In the genomic region with DNA sequence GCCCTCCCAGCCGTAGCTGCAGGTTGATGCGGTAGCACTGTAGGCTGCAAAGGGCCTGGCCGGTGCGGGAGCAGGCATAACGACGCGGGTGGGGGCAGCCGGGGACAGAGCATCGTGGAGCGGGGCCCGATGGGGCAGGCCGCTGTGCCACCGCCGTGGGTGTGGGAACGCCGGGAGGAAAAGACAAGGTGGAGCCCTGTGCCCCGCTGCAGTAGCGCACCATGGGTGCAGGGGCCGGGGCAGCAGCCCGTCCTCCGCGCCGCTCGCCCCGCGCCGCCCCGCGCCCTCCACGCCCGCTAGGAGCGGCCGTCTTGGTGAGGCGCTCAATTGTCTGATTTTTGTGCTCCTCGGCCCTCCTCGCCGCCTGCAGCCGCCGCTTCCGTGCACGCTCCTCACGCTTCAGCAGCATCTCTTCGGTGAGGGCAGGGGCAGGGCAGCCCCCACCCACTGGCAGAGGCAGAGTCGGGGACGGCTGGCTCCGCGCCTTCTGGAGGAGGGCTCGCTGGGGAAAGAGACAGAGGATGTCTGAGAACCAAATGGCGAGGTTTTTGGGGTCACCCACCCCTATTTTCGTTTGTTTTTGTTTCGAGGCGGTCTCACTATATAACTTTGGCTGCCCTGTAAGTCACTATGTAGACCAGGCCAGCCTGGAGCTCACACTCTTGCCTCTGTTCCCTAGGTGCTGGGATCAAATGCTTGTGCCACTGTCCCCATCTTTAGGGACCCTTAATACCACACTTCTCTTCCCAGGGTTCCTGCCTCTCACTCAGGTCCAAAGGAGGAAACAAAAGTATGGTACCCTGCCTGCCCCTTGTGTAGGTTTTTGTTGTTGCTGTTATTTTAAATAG, we compare ENCODE assay signal across 8 mouse cellular contexts. TPM values are rescaled to one million over a fixed set of nuclear protein-coding genes. Genes with fewer than 3 reads are reported as not detected.
DNase-seq lines count a peak whose midpoint lies in the region; ATAC-seq and TF ChIP-seq lines count a peak whose summit lies in the region.

No protein-coding gene starts in this region.

- peak overlapping the region; percentile 97 for H3K27ac ChIP-seq in kidney, embryonic 15.5 days
- peak overlapping the region; percentile 76 for H3K27ac ChIP-seq in embryonic fibroblast, embryonic 13.5 days (ENCODE audit: insufficient read depth, low read length)
- H3K27ac ChIP-seq in limb, embryonic 10.5 days: peak overlapping the region; percentile 99

- POLR2A ChIA-PET in Patski (lab: Charles Lee): interaction anchor here (0.9 to 2.4 kb wide), 5 partner anchors 12 to 44 kb away, joined by 3 to 11 read pairs (median 7); partner anchors contain the start of genes 1700003E16Rik and Wdr54

- H3K79me2 ChIP-seq in myocyte (ENCODE audit: control insufficient read depth, insufficient read depth): peaks cover 16% of the 10 kb centered on the region

- H3K36me3 ChIP-seq in kidney, embryonic 15.5 days: peaks cover 28% of the 10 kb centered on the region
- peaks cover 35% of the 10 kb centered on the region for H3K36me3 ChIP-seq in limb, embryonic 10.5 days
- no peaks in the 10 kb centered on the region for H3K36me3 ChIP-seq in myocyte (ENCODE audit: control insufficient read depth, insufficient read depth)

- H3K4me1 ChIP-seq in kidney, embryonic 15.5 days: peaks cover 68% of the 10 kb centered on the region
- peaks cover 4% of the 10 kb centered on the region; the same call in 1 of the 2 replicates for H3K4me1 ChIP-seq in embryonic fibroblast, embryonic 13.5 days (ENCODE audit: control insufficient read depth, insufficient read depth, low read length)
- peaks cover 51% of the 10 kb centered on the region for H3K4me1 ChIP-seq in limb, embryonic 10.5 days

- H3K27me3 ChIP-seq in kidney, embryonic 15.5 days: no peaks in the 10 kb centered on the region
- H3K27me3 ChIP-seq in Patski (no peaks in the 10 kb centered on the region), myocyte (ENCODE audit: control insufficient read depth, insufficient read depth, insufficient read length) (no peaks in the 10 kb centered on the region)
- no peaks in the 10 kb centered on the region for H3K27me3 ChIP-seq in limb, embryonic 10.5 days (ENCODE audit: low read depth, poor library complexity, severe bottlenecking)

- DNase-seq in kidney, postnatal 14 days: no peak
- DNase-seq in Patski (ENCODE audit: low read depth, low spot score): no peak
- no peak for DNase-seq in limb, embryonic 10.5 days (ENCODE audit: low spot score)
- no peak for DNase-seq in layer of hippocampus, adult 18-20 months (ENCODE audit: low spot score in 2 of 2)
- no peak for DNase-seq in layer of hippocampus, postnatal 14 days (ENCODE audit: low spot score in 2 of 2)

- peak overlapping the region; percentile 29 for H3ac ChIP-seq in myocyte (ENCODE audit: control insufficient read depth, insufficient read length)

- peak overlapping the region; percentile 82 for H3K4me3 ChIP-seq in kidney, embryonic 15.5 days (replicated peaks)
- peak overlapping the region; percentile 72 for H3K4me3 ChIP-seq in embryonic fibroblast, embryonic 13.5 days (ENCODE audit: insufficient read depth, low read length)
- H3K4me3 ChIP-seq in limb, embryonic 10.5 days: peak overlapping the region; percentile 71
- peak overlapping the region; percentile 59 for H3K4me3 ChIP-seq in myocyte

- TF ChIP-seq CTCF in Patski (IDR thresholded peaks at IDR 0.05): no peak
- no peak for TF ChIP-seq CTCF in embryonic fibroblast, embryonic 13.5 days (IDR thresholded peaks at IDR 0.05; ENCODE audit: borderline replicate concordance, insufficient read depth, low read length)

- H3K9me3 ChIP-seq in kidney, embryonic 15.5 days (replicated peaks): no peaks in the 10 kb centered on the region
- no peaks in the 10 kb centered on the region for H3K9me3 ChIP-seq in limb, embryonic 10.5 days (replicated peaks)

- WGBS in kidney, embryonic 15.5 days: 1% methylated on average over 39 of the region's 52 CpGs
- 2% methylated on average over 52 of the region's 52 CpGs for WGBS in limb, embryonic 10.5 days

- peak overlapping the region; percentile 97 for H3K4me2 ChIP-seq in kidney, embryonic 15.5 days
- peak overlapping the region; percentile 85 for H3K4me2 ChIP-seq in myocyte (ENCODE audit: low read depth)

- CTCF ChIA-PET in Patski (lab: Charles Lee): interaction anchor here (1.2 to 3.0 kb wide), 6 partner anchors 15 to 125 kb away, joined by 3 to 10 read pairs (median 3); no protein-coding TSS in a partner anchor

- ATAC-seq in kidney, embryonic 15.5 days (replicated peaks; ENCODE audit: low FRiP score): no peak; the same call in 1 of the 2 replicates
- peak; percentile 3 for ATAC-seq in Patski

- peak overlapping the region; percentile 80 for H3K9ac ChIP-seq in kidney, embryonic 15.5 days

- TF ChIP-seq POLR2A in embryonic fibroblast, embryonic 13.5 days (IDR thresholded peaks at IDR 0.05; ENCODE audit: low read depth, low read length): no peak
- no peak for TF ChIP-seq POLR2A in myocyte (IDR thresholded peaks at IDR 0.05; ENCODE audit: insufficient read length, low read depth)

- in situ Hi-C loops in Patski (cut with MboI; ENCODE audit: low pct_unique_long_range_greater_than_20kb): no loop called here

TF ChIP-seq in myocyte, 11 proteins besides CTCF, POLR2A, EP300 and RAD21:
- TF ChIP-seq TCF3 (IDR thresholded peaks at IDR 0.05; ENCODE audit: insufficient read length, low read depth) (no peak), REST (IDR thresholded peaks at IDR 0.05; ENCODE audit: insufficient read depth, insufficient read length) (no peak), USF1 (IDR thresholded peaks at IDR 0.05; ENCODE audit: low read depth) (no peak), POLR2AphosphoS2 (IDR thresholded peaks at IDR 0.05; ENCODE audit: insufficient read length, low read depth) (no peak), MAX (IDR thresholded peaks at IDR 0.05; ENCODE audit: low read depth) (no peak), TCF12 (IDR thresholded peaks at IDR 0.05; ENCODE audit: insufficient read depth, poor library complexity, severe bottlenecking) (no peak), E2F4 (IDR thresholded peaks at IDR 0.05; ENCODE audit: insufficient read depth) (no peak), SRF (IDR thresholded peaks at IDR 0.05; ENCODE audit: control insufficient read depth, insufficient read length, low read depth) (no peak), MYOD1 (IDR thresholded peaks at IDR 0.05; ENCODE audit: control insufficient read depth in 1 of 3, insufficient read length in 2 of 3, low read depth in 2 of 3) (no peak), CEBPB (IDR thresholded peaks at IDR 0.05; ENCODE audit: insufficient read depth, poor library complexity, severe bottlenecking) (no peak), MYOG (IDR thresholded peaks at IDR 0.05; ENCODE audit: control insufficient read depth in 1 of 3, insufficient read depth in 1 of 3, insufficient read length in 2 of 3, low read depth in 2 of 3) (no peak)
TF ChIP-seq in myocyte: peak in this region for 0.

RNA-seq across cellular contexts. Expression of gene Wbp1, which starts 0.7 kb away (rescaled TPM):
- polyA plus RNA-seq in kidney, embryonic 15.5 days (2015; fragmentation: Nextera tagmentation; extraction: Ambion mirVana): 132 and 144 TPM in 2 replicates
- polyA plus RNA-seq in Patski (2021): 95.1 TPM
- 37.3 and 44.5 TPM in 2 replicates for polyA plus RNA-seq in embryonic fibroblast, embryonic 13.5 days (2011; ENCODE audit: insufficient read length, low read depth, missing spikeins)
- polyA plus RNA-seq in limb, embryonic 10.5 days (2016; fragmentation: Nextera tagmentation; extraction: Ambion mirVana): 136 and 188 TPM in 2 replicates
- polyA plus RNA-seq in myocyte (2012; fragmentation: generic; extraction: Trizol): 79.6 TPM
- 10 to 100 TPM; 47.4 to 52.5 TPM for total RNA-seq in layer of hippocampus, adult 18-20 months (2021)
- total RNA-seq in layer of hippocampus, postnatal 14 days (2021): 10 to 100 TPM; 66.7 to 72.6 TPM

RNA-seq across cellular contexts. Expression of gene Ino80b, which starts 3.1 kb away (rescaled TPM):
- 15.9 and 17.1 TPM in 2 replicates for polyA plus RNA-seq in kidney, embryonic 15.5 days (2015; fragmentation: Nextera tagmentation; extraction: Ambion mirVana)
- polyA plus RNA-seq in Patski (2021): 46.4 TPM
- 6.6 and 7.4 TPM in 2 replicates for polyA plus RNA-seq in embryonic fibroblast, embryonic 13.5 days (2011; ENCODE audit: insufficient read length, low read depth, missing spikeins)
- polyA plus RNA-seq in limb, embryonic 10.5 days (2016; fragmentation: Nextera tagmentation; extraction: Ambion mirVana): 17.4 and 17.8 TPM in 2 replicates
- 38.3 TPM for polyA plus RNA-seq in myocyte (2012; fragmentation: generic; extraction: Trizol)
- 10 to 100 TPM; 28.0 to 29.5 TPM for total RNA-seq in layer of hippocampus, adult 18-20 months (2021)
- 10 to 100 TPM; 24.1 TPM for total RNA-seq in layer of hippocampus, postnatal 14 days (2021)

RNA-seq across cellular contexts. Expression of gene Mogs, which starts 6.8 kb away (rescaled TPM):
- polyA plus RNA-seq in kidney, embryonic 15.5 days (2015; fragmentation: Nextera tagmentation; extraction: Ambion mirVana): 56.3 and 58.9 TPM in 2 replicates
- 34.6 TPM for polyA plus RNA-seq in Patski (2021)
- 28.0 TPM in 2 replicates for polyA plus RNA-seq in embryonic fibroblast, embryonic 13.5 days (2011; ENCODE audit: insufficient read length, low read depth, missing spikeins)
- 45.3 and 53.8 TPM in 2 replicates for polyA plus RNA-seq in limb, embryonic 10.5 days (2016; fragmentation: Nextera tagmentation; extraction: Ambion mirVana)
- 33.2 TPM for polyA plus RNA-seq in myocyte (2012; fragmentation: generic; extraction: Trizol)
- 10 to 100 TPM; 27.0 TPM for total RNA-seq in layer of hippocampus, adult 18-20 months (2021)
- total RNA-seq in layer of hippocampus, postnatal 14 days (2021): 10 to 100 TPM; 22.0 to 27.2 TPM

RNA-seq across cellular contexts. Expression of gene Rtkn, which starts 13.2 kb away (rescaled TPM):
- polyA plus RNA-seq in kidney, embryonic 15.5 days (2015; fragmentation: Nextera tagmentation; extraction: Ambion mirVana): 31.5 and 33.7 TPM in 2 replicates
- 16.3 TPM for polyA plus RNA-seq in Patski (2021)
- polyA plus RNA-seq in embryonic fibroblast, embryonic 13.5 days (2011; ENCODE audit: insufficient read length, low read depth, missing spikeins): 13.4 and 15.4 TPM in 2 replicates
- 34.2 and 51.8 TPM in 2 replicates for polyA plus RNA-seq in limb, embryonic 10.5 days (2016; fragmentation: Nextera tagmentation; extraction: Ambion mirVana)
- polyA plus RNA-seq in myocyte (2012; fragmentation: generic; extraction: Trizol): 29.7 TPM
- total RNA-seq in layer of hippocampus, adult 18-20 months (2021): 10 to 100 TPM; 73.5 to 75.8 TPM
- 10 to 100 TPM; 61.2 to 65.1 TPM for total RNA-seq in layer of hippocampus, postnatal 14 days (2021)

RNA-seq across cellular contexts. Expression of gene Mrpl53, which starts 13.2 kb away (rescaled TPM):
- 134 and 147 TPM in 2 replicates for polyA plus RNA-seq in kidney, embryonic 15.5 days (2015; fragmentation: Nextera tagmentation; extraction: Ambion mirVana)
- polyA plus RNA-seq in Patski (2021) (93.4 TPM), myocyte (2012; fragmentation: generic; extraction: Trizol) (177 TPM)
- polyA plus RNA-seq in embryonic fibroblast, embryonic 13.5 days (2011; ENCODE audit: insufficient read length, low read depth, missing spikeins): 41.9 and 42.7 TPM in 2 replicates
- 150 and 163 TPM in 2 replicates for polyA plus RNA-seq in limb, embryonic 10.5 days (2016; fragmentation: Nextera tagmentation; extraction: Ambion mirVana)
- 10 to 100 TPM; 58.4 to 69.3 TPM for total RNA-seq in layer of hippocampus, adult 18-20 months (2021)
- 10 to 100 TPM; 62.5 to 62.7 TPM for total RNA-seq in layer of hippocampus, postnatal 14 days (2021)
